Mouse (Mus musculus): ENCODE data around the gene Ptov1. TPM values are rescaled to one million over a fixed set of nuclear protein-coding genes. Genes with fewer than 3 reads are reported as not detected.

Ptov1 gene
- polyA plus RNA-seq, 1 experiment: 359 TPM

- peak overlapping the region; percentile 25; the same call in 1 of the 2 replicates for H3K27ac ChIP-seq (ENCODE audit: insufficient read depth, low read length)
- TF ChIP-seq POLR2A (IDR thresholded peaks at IDR 0.05; ENCODE audit: extremely low read depth, insufficient read depth, low read length): peak; percentile 32; the same call in 1 of the 2 replicates
- no peak for TF ChIP-seq CTCF (IDR thresholded peaks at IDR 0.05; ENCODE audit: extremely low read depth, insufficient read depth, low read length)
- peaks cover 6% of the 10 kb centered on the region for H3K4me1 ChIP-seq (ENCODE audit: control insufficient read depth, insufficient read depth, low read length)
- peak overlapping the region; percentile 4; the same call in 1 of the 2 replicates for H3K4me3 ChIP-seq (ENCODE audit: insufficient read depth, low read length)
Measured at GRCm38 (mm10) chr7:44901230-44901722, 31.7 kb upstream of the Ptov1 start.

- H3K27ac ChIP-seq (ENCODE audit: insufficient read depth, low read length): 0 out of 2 replicates have a peak overlapping the region, but pooled peaks have one; percentile 13
- TF ChIP-seq POLR2A (IDR thresholded peaks at IDR 0.05; ENCODE audit: extremely low read depth, insufficient read depth, low read length) (no peak), CTCF (IDR thresholded peaks at IDR 0.05; ENCODE audit: extremely low read depth, insufficient read depth, low read length) (no peak)
- peaks cover 6% of the 10 kb centered on the region for H3K4me1 ChIP-seq (ENCODE audit: control insufficient read depth, insufficient read depth, low read length)
- H3K4me3 ChIP-seq (ENCODE audit: insufficient read depth, low read length): peak overlapping the region; percentile 0; the same call in 1 of the 2 replicates
Measured at GRCm38 (mm10) chr7:44900632-44901031, 31.0 kb upstream of the Ptov1 start.

- Histone ChIP-seq H3K4me1 (ENCODE audit: control insufficient read depth, insufficient read depth, low read length) (peaks cover 5% of the 10 kb centered on the region; the same call in 1 of the 2 replicates), H3K27ac (ENCODE audit: insufficient read depth, low read length) (no peak overlapping the region), H3K4me3 (ENCODE audit: insufficient read depth, low read length) (no peak overlapping the region)
- TF ChIP-seq CTCF (IDR thresholded peaks at IDR 0.05; ENCODE audit: extremely low read depth, insufficient read depth, low read length) (no peak), POLR2A (IDR thresholded peaks at IDR 0.05; ENCODE audit: extremely low read depth, insufficient read depth, low read length) (no peak)
Measured at GRCm38 (mm10) chr7:44898607-44899006, 29.0 kb upstream of the Ptov1 start.

GRCm38 (mm10) chr7:44896499-44896898, 26.9 kb upstream of the Ptov1 start:
- H3K4me3 ChIP-seq (ENCODE audit: insufficient read depth, low read length): peak overlapping the region; percentile 50
- no peak for TF ChIP-seq POLR2A (IDR thresholded peaks at IDR 0.05; ENCODE audit: extremely low read depth, insufficient read depth, low read length)
- TF ChIP-seq CTCF (IDR thresholded peaks at IDR 0.05; ENCODE audit: extremely low read depth, insufficient read depth, low read length): no peak
- H3K4me1 ChIP-seq (ENCODE audit: control insufficient read depth, insufficient read depth, low read length): peaks cover 2% of the 10 kb centered on the region; the same call in 1 of the 2 replicates
- peak overlapping the region; percentile 65 for H3K27ac ChIP-seq (ENCODE audit: insufficient read depth, low read length)

GRCm38 (mm10) chr7:44895593-44896434, 26.2 kb upstream of the Ptov1 start, which contains the start of gene Fuz:
TSS of gene Fuz (plus strand) at chr7:44896079.
- peak; percentile 81; the same call in 1 of the 2 replicates for TF ChIP-seq POLR2A (IDR thresholded peaks at IDR 0.05; ENCODE audit: extremely low read depth, insufficient read depth, low read length)
- peak; percentile 42 for TF ChIP-seq CTCF (IDR thresholded peaks at IDR 0.05; ENCODE audit: extremely low read depth, insufficient read depth, low read length)
- H3K27ac ChIP-seq (ENCODE audit: insufficient read depth, low read length): peak within 1 kb of the TSS; percentile 91
- H3K4me3 ChIP-seq (ENCODE audit: insufficient read depth, low read length): peak within 1 kb of the TSS; percentile 50
- H3K4me1 ChIP-seq (ENCODE audit: control insufficient read depth, insufficient read depth, low read length): peaks cover 4% of the 10 kb centered on the region

DNA sequence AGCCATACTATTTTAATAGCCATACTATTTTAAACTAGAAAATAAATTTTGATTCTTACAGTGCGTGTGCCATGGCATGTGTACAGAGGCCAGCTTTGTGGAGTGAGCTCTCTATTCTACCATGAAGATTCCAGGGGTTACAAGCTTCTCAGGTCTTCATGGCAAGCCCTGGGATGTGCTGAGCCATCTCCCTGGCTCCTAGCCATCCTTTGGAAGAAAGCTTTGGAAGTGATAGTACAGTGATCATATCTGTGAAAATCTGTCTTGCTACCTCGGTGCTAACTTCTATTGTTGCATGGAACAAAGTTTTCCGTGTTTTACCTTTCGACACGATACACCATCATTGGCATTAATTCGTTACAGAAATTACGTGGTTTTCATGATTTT, 25.6 kb upstream of the Ptov1 start:
- Histone ChIP-seq H3K4me1 (ENCODE audit: control insufficient read depth, insufficient read depth, low read length) (peaks cover 7% of the 10 kb centered on the region), H3K27ac (ENCODE audit: insufficient read depth, low read length) (peak overlapping the region; percentile 91), H3K4me3 (ENCODE audit: insufficient read depth, low read length) (peak overlapping the region; percentile 50)
- TF ChIP-seq CTCF (IDR thresholded peaks at IDR 0.05; ENCODE audit: extremely low read depth, insufficient read depth, low read length) (no peak), POLR2A (IDR thresholded peaks at IDR 0.05; ENCODE audit: extremely low read depth, insufficient read depth, low read length) (no peak)

DNA sequence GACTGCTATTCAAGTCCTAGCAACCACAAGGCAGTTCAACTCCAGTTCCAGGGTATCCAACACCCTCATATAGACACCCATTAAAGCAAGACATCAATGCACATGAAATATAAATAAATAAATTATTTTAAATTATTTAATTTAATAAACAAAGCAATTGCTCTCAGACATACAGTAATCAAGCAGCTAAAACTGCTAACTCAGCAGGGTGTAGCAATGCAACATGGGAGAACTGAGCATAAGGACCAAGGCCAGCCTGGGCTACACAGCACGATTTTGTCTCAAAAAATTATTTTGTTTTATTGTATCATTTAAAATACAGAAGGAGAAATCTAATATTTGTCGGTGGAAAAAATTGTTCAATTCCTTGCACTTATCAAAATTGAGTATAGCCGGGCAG, 24.6 kb upstream of the Ptov1 start:
- no peak overlapping the region for H3K27ac ChIP-seq (ENCODE audit: insufficient read depth, low read length)
- H3K4me1 ChIP-seq (ENCODE audit: control insufficient read depth, insufficient read depth, low read length): peaks cover 7% of the 10 kb centered on the region

GRCm38 (mm10) chr7:44893197-44893596, 23.6 kb upstream of the Ptov1 start:
- no peak for TF ChIP-seq CTCF (IDR thresholded peaks at IDR 0.05; ENCODE audit: extremely low read depth, insufficient read depth, low read length)
- TF ChIP-seq POLR2A (IDR thresholded peaks at IDR 0.05; ENCODE audit: extremely low read depth, insufficient read depth, low read length): no peak
- H3K4me1 ChIP-seq (ENCODE audit: control insufficient read depth, insufficient read depth, low read length): peaks cover 12% of the 10 kb centered on the region
- no peak overlapping the region for H3K4me3 ChIP-seq (ENCODE audit: insufficient read depth, low read length)
- H3K27ac ChIP-seq (ENCODE audit: insufficient read depth, low read length): peak overlapping the region; percentile 1; the same call in 1 of the 2 replicates

More for the DNA sequence above, 24.6 kb upstream of the Ptov1 start:
- H3K4me3 ChIP-seq (ENCODE audit: insufficient read depth, low read length): no peak overlapping the region
- TF ChIP-seq CTCF (IDR thresholded peaks at IDR 0.05; ENCODE audit: extremely low read depth, insufficient read depth, low read length) (no peak), POLR2A (IDR thresholded peaks at IDR 0.05; ENCODE audit: extremely low read depth, insufficient read depth, low read length) (no peak)

GRCm38 (mm10) chr7:44892276-44892921, 22.8 kb upstream of the Ptov1 start, which contains the start of gene Med25:
TSS of gene Med25 (minus strand) at chr7:44892712.
- TF ChIP-seq CTCF (IDR thresholded peaks at IDR 0.05; ENCODE audit: extremely low read depth, insufficient read depth, low read length) (no peak), POLR2A (IDR thresholded peaks at IDR 0.05; ENCODE audit: extremely low read depth, insufficient read depth, low read length) (peak; percentile 55; the same call in 1 of the 2 replicates)
- Histone ChIP-seq H3K4me3 (ENCODE audit: insufficient read depth, low read length) (peak within 1 kb of the TSS; percentile 97), H3K4me1 (ENCODE audit: control insufficient read depth, insufficient read depth, low read length) (peaks cover 13% of the 10 kb centered on the region), H3K27ac (ENCODE audit: insufficient read depth, low read length) (peak within 1 kb of the TSS; percentile 93)
